Mouse (Mus musculus) liver, postnatal 0 days (tissue): ENCODE results near the gene Ephb1. TPM values are rescaled to one million over a fixed set of nuclear protein-coding genes. Genes with fewer than 3 reads are reported as not detected.

Source experiments
- ATAC-seq: fragments of 200-750 bp; cut with Nextera tagmentation; 2 replicates; pipeline ENCODE4 v1.8.0; 2017; ENCODE audit warnings: mild to moderate bottlenecking, moderate library complexity
- DNase-seq: peaks from one replicate; pipeline ENCODE4 v3.0.0-alpha.2; 2016
- H3K27ac ChIP-seq: fragments of 300-500 bp; sonication (generic); 2 replicates; pipeline ENCODE4 v1.5.1; 2014; ENCODE audit warnings: antibody characterized with exemption, moderate library complexity, mild to moderate bottlenecking, low read depth
- H3K27me3 ChIP-seq: fragments of 300-500 bp; sonication (generic); 2 replicates; pipeline ENCODE4 v1.6.1; 2014; ENCODE audit warnings: low read length, control low read depth, mixed read lengths; ENCODE audit not compliant: insufficient read depth
- H3K36me3 ChIP-seq: fragments of 300-500 bp; sonication (generic); replicated peaks from 2 replicates; pipeline ENCODE4 v1.6.1; 2014; ENCODE audit warnings: mild to moderate bottlenecking, control low read depth, low read length, moderate library complexity, mixed read lengths; ENCODE audit not compliant: insufficient read depth
- H3K4me1 ChIP-seq: fragments of 300-500 bp; sonication (generic); 2 replicates; pipeline ENCODE4 v1.6.1; 2014; ENCODE audit warnings: antibody characterized with exemption, mild to moderate bottlenecking, control low read depth; ENCODE audit not compliant: insufficient read depth
- H3K4me2 ChIP-seq: fragments of 300-500 bp; sonication (generic); 2 replicates; pipeline ENCODE4 v1.6.1; 2014; ENCODE audit warnings: low read depth, mild to moderate bottlenecking, low read length, moderate library complexity, mixed read lengths
- H3K4me3 ChIP-seq: fragments of 300-500 bp; sonication (generic); 2 replicates; pipeline ENCODE4 v1.5.1; 2014; ENCODE audit warnings: low read depth, low read length
- H3K9ac ChIP-seq: fragments of 300-500 bp; sonication (generic); replicated peaks from 2 replicates; pipeline ENCODE4 v1.6.1; 2014; ENCODE audit warnings: mild to moderate bottlenecking, moderate library complexity
- H3K9me3 ChIP-seq: fragments of 300-500 bp; sonication (generic); 2 replicates; pipeline ENCODE4 v1.6.1; 2016; ENCODE audit warnings: mild to moderate bottlenecking, control low read depth, low read length, mixed read lengths
- CTCF ChIP-seq: sonication (generic); IDR thresholded peaks from 2 replicates; pipeline ENCODE4 v1.5.1; 2016; ENCODE audit warnings: antibody characterized with exemption, low read depth
- EP300 ChIP-seq: IDR thresholded peaks from 2 replicates; pipeline ENCODE4 v1.6.1; 2016; ENCODE audit warnings: antibody characterized with exemption, low read depth, mild to moderate bottlenecking
- WGBS: fragments of 180-500 bp; shearing (Covaris S2); extraction: QIAGEN DNeasy Blood & Tissue Kit; methylation state at CpG from one replicate; pipeline ENCODE4 v1.1.7; 2014; ENCODE audit not compliant: insufficient replicate concordance; 5-methylcytosine and 5-hydroxymethylcytosine counted together
- polyA plus RNA-seq: library from polyadenylated mRNA; unstranded; fragments of >200 nt; fragmentation: Nextera tagmentation; extraction: Ambion mirVana; gene quantifications from 2 replicates; pipeline ENCODE4 v1.2.1, GENCODE M21; 2015

The Ephb1 gene
- polyA plus RNA-seq, 1 experiment from 2014 or later = 0.28 TPM

DNA sequence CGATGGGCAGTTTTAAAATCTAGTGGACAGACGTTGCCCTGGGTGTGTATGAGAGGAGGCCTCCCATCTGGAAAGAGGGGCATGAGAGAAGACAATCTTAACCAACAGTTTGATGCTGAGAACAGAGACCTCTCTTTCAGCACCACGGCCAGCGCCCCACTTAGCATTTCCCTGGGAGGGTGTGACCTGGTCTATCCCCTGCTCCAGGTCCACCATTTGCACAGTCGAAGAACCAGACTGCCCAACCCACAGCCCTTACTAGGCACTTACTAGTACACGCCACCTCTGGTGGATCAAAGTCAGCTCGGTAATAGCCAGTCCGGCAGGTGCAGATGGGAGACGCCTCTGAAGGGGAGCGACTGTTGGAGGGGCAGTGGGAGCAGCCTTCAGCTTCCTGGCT lies 287.9 kb downstream of the Ephb1 start:
- WGBS = 58% methylated on average over 10 of the region's 10 CpGs
- no peak overlapping the region for H3K9ac ChIP-seq
- no peaks in the 10 kb centered on the region for H3K4me1 ChIP-seq
- peak; percentile 19 for DNase-seq
- no peak for ATAC-seq
- H3K27ac ChIP-seq = no peak overlapping the region
- TF ChIP-seq CTCF (no peak), EP300 (no peak)
- no peak overlapping the region for H3K4me3 ChIP-seq
- H3K27me3 ChIP-seq = no peaks in the 10 kb centered on the region
- no peaks in the 10 kb centered on the region for H3K36me3 ChIP-seq
- H3K9me3 ChIP-seq = no peaks in the 10 kb centered on the region
- H3K4me2 ChIP-seq = no peak overlapping the region

DNA sequence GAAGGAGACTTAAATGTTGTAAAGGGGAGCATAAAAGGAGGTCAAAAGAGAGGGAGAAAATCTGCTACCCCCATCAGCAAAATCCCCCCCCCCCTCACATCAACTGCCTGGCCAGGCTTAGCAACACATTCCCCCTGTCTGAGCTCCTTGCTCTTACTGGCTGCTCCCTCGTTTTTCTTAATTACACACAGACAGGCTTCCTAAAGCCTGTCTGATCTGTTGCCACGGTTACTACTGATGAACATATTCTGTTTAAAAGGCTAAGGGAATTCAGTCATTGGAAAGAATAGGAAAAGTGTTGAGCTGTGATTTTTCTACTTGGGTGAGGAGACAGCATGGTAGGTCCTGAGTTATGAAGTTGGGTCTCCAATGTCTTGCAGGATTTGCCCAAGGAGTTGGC lies 308.6 kb downstream of the Ephb1 start:
- no peak overlapping the region for H3K9ac ChIP-seq
- ATAC-seq (no peak), DNase-seq (no peak)
- H3K27ac ChIP-seq = no peak overlapping the region
- no peak overlapping the region for H3K4me3 ChIP-seq
- no peak for TF ChIP-seq CTCF
- TF ChIP-seq EP300 = no peak
- no peaks in the 10 kb centered on the region for H3K27me3 ChIP-seq
- 49% methylated on average over 2 of the region's 2 CpGs for WGBS
- no peaks in the 10 kb centered on the region for H3K9me3 ChIP-seq
- H3K4me2 ChIP-seq = no peak overlapping the region
- no peaks in the 10 kb centered on the region for H3K36me3 ChIP-seq
- no peaks in the 10 kb centered on the region for H3K4me1 ChIP-seq

DNA sequence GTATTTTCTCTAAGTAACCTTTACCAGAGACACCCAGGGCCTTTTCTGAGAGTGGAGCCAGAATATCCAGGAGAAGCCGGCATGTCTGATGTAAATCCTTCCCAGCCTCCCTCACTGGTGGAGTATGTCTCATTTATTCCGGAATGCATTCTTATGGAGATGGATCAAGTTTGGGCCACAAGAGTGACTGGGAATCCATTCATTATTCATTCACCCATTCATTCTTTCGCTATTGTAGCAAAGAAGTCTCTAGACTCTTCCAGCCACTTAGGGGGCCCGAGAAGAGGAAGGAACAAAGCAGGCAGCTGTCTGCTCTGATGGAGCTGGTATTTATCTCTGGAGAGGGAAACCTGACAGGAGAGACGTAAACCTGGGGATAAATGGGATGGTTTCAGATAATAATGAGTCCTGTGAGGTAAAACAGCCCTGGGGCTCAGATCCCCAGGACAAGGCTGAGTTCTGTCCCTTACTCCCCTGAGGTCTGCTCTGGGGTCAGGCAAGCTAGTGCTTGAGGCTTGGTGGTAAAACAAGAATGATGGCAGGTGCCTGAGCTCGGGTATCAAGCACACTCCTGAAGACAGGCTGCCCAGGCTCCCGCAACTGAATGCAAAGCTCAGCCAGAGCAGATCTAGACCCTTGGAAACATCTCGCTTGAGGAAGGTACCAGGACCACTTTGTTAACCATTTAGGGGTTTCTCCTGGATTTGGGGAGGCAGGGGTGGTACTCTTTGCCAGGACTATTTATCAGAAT lies 309.2 kb downstream of the Ephb1 start:
- no peak overlapping the region for H3K4me2 ChIP-seq
- H3K9me3 ChIP-seq = no peaks in the 10 kb centered on the region
- H3K4me1 ChIP-seq = no peaks in the 10 kb centered on the region
- no peak for ATAC-seq
- DNase-seq = no peak
- H3K9ac ChIP-seq = no peak overlapping the region
- WGBS = 54% methylated on average over 8 of the region's 8 CpGs
- no peaks in the 10 kb centered on the region for H3K27me3 ChIP-seq
- no peaks in the 10 kb centered on the region for H3K36me3 ChIP-seq
- no peak overlapping the region for H3K4me3 ChIP-seq
- H3K27ac ChIP-seq = no peak overlapping the region
- TF ChIP-seq CTCF (no peak), EP300 (no peak)

DNA sequence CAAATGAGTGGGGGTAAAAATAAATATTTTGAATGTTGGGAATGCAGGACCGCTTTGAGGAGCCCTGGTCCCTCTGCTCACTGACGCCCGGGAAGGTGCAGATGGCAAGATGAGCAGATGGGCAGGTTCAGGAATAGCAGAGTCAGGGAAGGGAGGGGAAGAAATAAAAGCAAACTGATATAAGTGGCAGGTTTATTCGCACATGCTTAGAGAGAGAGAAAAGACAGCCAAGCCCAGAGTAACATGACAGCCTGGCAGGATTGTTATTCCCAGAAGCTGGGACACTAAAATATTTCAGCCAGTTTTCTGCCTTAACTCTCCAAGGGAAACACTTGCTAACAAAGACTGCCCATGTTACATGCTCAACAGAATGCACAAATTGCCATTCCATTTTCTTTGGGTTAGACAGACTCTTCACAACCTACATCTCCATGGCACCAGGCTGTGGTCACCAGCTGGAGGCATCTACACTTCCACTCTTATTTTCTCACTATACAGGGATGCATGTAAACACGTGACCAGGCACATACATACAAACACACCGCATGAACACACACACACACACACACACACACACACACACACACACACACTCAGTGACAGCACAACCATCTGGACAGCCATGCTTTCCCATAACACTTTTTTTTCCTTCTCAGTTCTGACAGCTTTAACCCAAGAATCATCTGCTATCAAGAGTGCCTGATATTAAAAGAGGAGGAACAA lies 315.3 kb downstream of the Ephb1 start:
- H3K9ac ChIP-seq = no peak overlapping the region
- no peaks in the 10 kb centered on the region for H3K36me3 ChIP-seq
- no peak overlapping the region for H3K4me3 ChIP-seq
- no peak overlapping the region for H3K4me2 ChIP-seq
- no peaks in the 10 kb centered on the region for H3K4me1 ChIP-seq
- no peaks in the 10 kb centered on the region for H3K9me3 ChIP-seq
- DNase-seq (no peak), ATAC-seq (no peak)
- no peak for TF ChIP-seq CTCF
- no peak for TF ChIP-seq EP300
- 61% methylated on average over 6 of the region's 6 CpGs for WGBS
- H3K27me3 ChIP-seq = no peaks in the 10 kb centered on the region
- H3K27ac ChIP-seq = no peak overlapping the region

DNA sequence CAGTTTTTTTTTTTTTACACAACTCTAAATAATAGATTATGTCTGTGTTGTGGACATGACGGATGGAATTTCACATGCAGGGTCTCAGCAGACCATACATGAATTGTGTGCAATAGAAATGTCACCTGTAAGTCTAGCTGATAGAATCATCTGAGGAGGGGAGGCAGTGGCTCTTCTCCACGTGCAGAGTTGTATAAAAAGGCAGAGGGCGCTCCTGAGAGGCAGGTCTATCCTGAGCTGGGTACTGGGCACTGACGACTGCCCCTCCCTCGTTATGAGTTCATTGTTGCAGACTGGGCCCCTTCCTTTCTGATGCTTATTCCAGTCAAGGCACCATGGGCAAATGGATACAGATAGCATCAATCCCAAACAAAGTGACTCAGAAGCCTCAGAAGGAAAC lies 318.4 kb downstream of the Ephb1 start:
- no peak overlapping the region for H3K27ac ChIP-seq
- H3K4me2 ChIP-seq = no peak overlapping the region
- ATAC-seq = no peak
- H3K27me3 ChIP-seq = no peaks in the 10 kb centered on the region
- no peaks in the 10 kb centered on the region for H3K4me1 ChIP-seq
- no peaks in the 10 kb centered on the region for H3K9me3 ChIP-seq
- DNase-seq = no peak
- no peak overlapping the region for H3K9ac ChIP-seq
- no peak overlapping the region for H3K4me3 ChIP-seq
- no peaks in the 10 kb centered on the region for H3K36me3 ChIP-seq
- no peak for TF ChIP-seq EP300
- no peak for TF ChIP-seq CTCF
- 55% methylated on average over 5 of the region's 5 CpGs for WGBS

DNA sequence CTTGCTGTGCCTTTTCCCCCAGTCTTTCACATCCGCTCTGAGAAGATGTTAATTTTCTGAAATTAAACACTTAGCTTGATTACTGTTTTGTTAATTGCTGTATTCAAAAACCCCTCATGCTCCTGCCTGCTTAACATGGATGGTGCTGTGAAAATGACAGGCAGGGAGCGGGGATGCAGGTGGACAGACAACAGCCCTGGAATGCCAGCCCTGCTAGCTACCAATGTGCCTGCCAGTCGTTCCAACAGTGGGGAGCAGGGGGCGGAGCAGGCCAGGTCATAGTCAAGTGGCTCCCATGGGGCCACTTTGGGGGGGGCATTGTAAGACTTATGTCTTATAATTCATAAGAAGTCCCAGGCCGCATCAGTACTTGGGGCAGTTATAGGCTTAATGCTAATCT lies 321.3 kb downstream of the Ephb1 start:
- TF ChIP-seq EP300 (no peak), CTCF (no peak)
- 63% methylated on average over 5 of the region's 5 CpGs for WGBS
- no peak for DNase-seq

More for the DNA sequence above, 321.3 kb downstream of the Ephb1 start:
- H3K36me3 ChIP-seq = no peaks in the 10 kb centered on the region
- no peak for ATAC-seq
- H3K9ac ChIP-seq = no peak overlapping the region
- no peak overlapping the region for H3K4me3 ChIP-seq
- no peak overlapping the region for H3K27ac ChIP-seq
- no peaks in the 10 kb centered on the region for H3K27me3 ChIP-seq
- H3K4me2 ChIP-seq = no peak overlapping the region
- H3K4me1 ChIP-seq = no peaks in the 10 kb centered on the region
- no peaks in the 10 kb centered on the region for H3K9me3 ChIP-seq
